ENCODE assay signal across 14 mouse cellular contexts in the genomic region with DNA sequence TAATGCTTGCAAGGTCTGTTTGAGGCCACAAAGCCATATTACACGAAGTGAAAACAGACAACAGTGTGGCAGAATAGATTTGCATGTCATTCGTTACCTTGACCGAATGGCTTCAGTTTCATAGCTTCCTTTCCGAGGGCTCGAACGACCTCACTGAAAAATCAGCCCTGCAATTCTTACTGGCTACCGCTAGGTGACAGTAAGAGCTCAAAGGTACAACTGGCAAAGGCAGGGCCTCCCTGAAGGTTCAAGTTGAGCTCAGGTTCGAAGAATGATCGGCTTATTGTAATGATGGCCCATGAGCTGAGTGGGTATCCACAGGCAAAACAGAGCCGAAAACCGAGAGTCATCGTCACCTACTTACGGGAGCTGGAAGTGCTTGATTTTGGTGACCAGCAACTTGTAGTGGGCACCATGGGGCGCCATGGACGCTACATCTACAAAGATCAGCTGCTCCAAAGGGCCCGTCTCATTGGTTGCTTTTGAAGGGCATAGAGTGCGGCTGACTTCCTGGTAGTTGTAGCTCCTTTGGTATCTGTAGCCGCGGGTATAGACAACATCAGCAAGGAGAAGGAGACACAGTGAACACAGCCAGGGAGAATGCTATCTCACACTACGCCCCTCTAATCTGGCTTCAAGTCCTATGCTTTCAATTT. TPM values are rescaled to one million over a fixed set of nuclear protein-coding genes. Genes with fewer than 3 reads are reported as not detected.
DNase-seq lines count a peak whose midpoint lies in the region; ATAC-seq and TF ChIP-seq lines count a peak whose summit lies in the region.
"Had no signal": no experiment of that assay in that cellular context is flagged by ENCODE, and none has a peak within 500 bp of the region (broad histone marks: within the 10 kb centered on the region; RNA-seq: fewer than 3 reads in every experiment).

No protein-coding gene starts in this region.

- no peaks in the 10 kb centered on the region for H3K9me3 ChIP-seq in kidney, embryonic 14.5 days (ENCODE audit: control insufficient read depth, low read length)
- no peaks in the 10 kb centered on the region for H3K9me3 ChIP-seq in forebrain, embryonic 12.5 days
- no peaks in the 10 kb centered on the region for H3K9me3 ChIP-seq in forebrain, embryonic 16.5 days (ENCODE audit: control insufficient read depth, low read length)
- H3K9me3 ChIP-seq: embryonic facial prominence, embryonic 12.5 days; limb, embryonic 10.5 days had no signal

- TF ChIP-seq POLR2A in kidney, adult 2 months (IDR thresholded peaks at IDR 0.05; ENCODE audit: low read depth, low read length), result no peak

- ATAC-seq in kidney, embryonic 14.5 days (ENCODE audit: low FRiP score, low TSS enrichment), result no peak
- no peak for ATAC-seq in Patski
- no peak for ATAC-seq in forebrain, embryonic 12.5 days (ENCODE audit: low FRiP score)
- ATAC-seq in forebrain, embryonic 16.5 days, result no peak

- H3K4me3 ChIP-seq in kidney, adult 2 months (ENCODE audit: insufficient read depth, low read depth, low read length), result no peak overlapping the region
- no peak overlapping the region for H3K4me3 ChIP-seq in kidney, embryonic 14.5 days (ENCODE audit: low read length)
- H3K4me3 ChIP-seq in forebrain, embryonic 12.5 days (replicated peaks), result no peak overlapping the region
- no peak overlapping the region for H3K4me3 ChIP-seq in forebrain, embryonic 16.5 days (replicated peaks; ENCODE audit: low read length)
- H3K4me3 ChIP-seq: embryonic facial prominence, embryonic 12.5 days; limb, embryonic 10.5 days had no signal

- no peaks in the 10 kb centered on the region for H3K27me3 ChIP-seq in kidney, adult 2 months (replicated peaks; ENCODE audit: control insufficient read depth, insufficient read depth, low read length)
- H3K27me3 ChIP-seq in kidney, embryonic 14.5 days (ENCODE audit: control insufficient read depth, insufficient read depth, low read length), result no peaks in the 10 kb centered on the region
- H3K27me3 ChIP-seq in Patski, result peaks cover 6% of the 10 kb centered on the region
- no peaks in the 10 kb centered on the region for H3K27me3 ChIP-seq in forebrain, embryonic 12.5 days
- no peaks in the 10 kb centered on the region for H3K27me3 ChIP-seq in forebrain, embryonic 16.5 days (replicated peaks; ENCODE audit: control insufficient read depth, insufficient read depth, low read length)
- H3K27me3 ChIP-seq: embryonic facial prominence, embryonic 12.5 days had no signal

- in situ Hi-C loops in Patski (cut with MboI; ENCODE audit: low pct_unique_long_range_greater_than_20kb), result no loop called here

- H3K9ac ChIP-seq in kidney, embryonic 14.5 days (ENCODE audit: low read depth, low read length), result no peak overlapping the region
- no peak overlapping the region for H3K9ac ChIP-seq in forebrain, embryonic 12.5 days
- H3K9ac ChIP-seq in forebrain, embryonic 16.5 days (replicated peaks; ENCODE audit: low read depth, low read length), result no peak overlapping the region
- H3K9ac ChIP-seq: embryonic facial prominence, embryonic 12.5 days had no signal

- 84% methylated on average over 20 of the region's 20 CpGs for WGBS in kidney, adult 2 months
- 84% methylated on average over 20 of the region's 20 CpGs for WGBS in kidney, embryonic 14.5 days
- 81% methylated on average over 20 of the region's 20 CpGs for WGBS in forebrain, embryonic 12.5 days
- WGBS in forebrain, embryonic 16.5 days, result 85% methylated on average over 20 of the region's 20 CpGs

- H3K4me1 ChIP-seq in kidney, adult 2 months (ENCODE audit: control insufficient read depth, insufficient read depth, low read length), result no peaks in the 10 kb centered on the region
- no peaks in the 10 kb centered on the region for H3K4me1 ChIP-seq in kidney, embryonic 14.5 days (ENCODE audit: control insufficient read depth, insufficient read depth, low read length)
- H3K4me1 ChIP-seq in forebrain, embryonic 12.5 days, result peaks cover 6% of the 10 kb centered on the region; the same call in 1 of the 2 replicates
- 0 out of 2 replicates have a peak, but pooled peaks cover 3% of the 10 kb centered on the region for H3K4me1 ChIP-seq in forebrain, embryonic 16.5 days (replicated peaks; ENCODE audit: control insufficient read depth, insufficient read depth, low read length)
- H3K4me1 ChIP-seq: embryonic facial prominence, embryonic 12.5 days; limb, embryonic 10.5 days had no signal

- POLR2A ChIA-PET in Patski (lab: Charles Lee), result no interaction called here

- H3K27ac ChIP-seq in kidney, adult 2 months (ENCODE audit: insufficient read depth, low read depth, low read length), result no peak overlapping the region
- no peak overlapping the region for H3K27ac ChIP-seq in kidney, embryonic 14.5 days (ENCODE audit: low read depth, low read length)
- H3K27ac ChIP-seq in forebrain, embryonic 12.5 days, result no peak overlapping the region
- H3K27ac ChIP-seq in forebrain, embryonic 16.5 days (ENCODE audit: low read length), result no peak overlapping the region
- H3K27ac ChIP-seq: embryonic facial prominence, embryonic 12.5 days; limb, embryonic 10.5 days had no signal

- DNase-seq in kidney, adult 2 months, result no peak
- DNase-seq in CD4-positive helper T cell, adult 2 months (ENCODE audit: low read depth, low spot score), result peak; percentile 48
- no peak for DNase-seq in Patski (ENCODE audit: low read depth, low spot score)
- DNase-seq in lung, postnatal 25 days (ENCODE audit: low spot score), result peak; percentile 15
- DNase-seq in left cerebral cortex, postnatal 36 days (ENCODE audit: low spot score in 2 of 2), result no peak
- DNase-seq: gastrocnemius, postnatal 36 days; kidney, adult 11 months; midbrain, embryonic 14.5 days; retina, postnatal 1 day had no signal

- TF ChIP-seq CTCF in kidney, adult 2 months (conservative IDR thresholded peaks at IDR 0.05; ENCODE audit: insufficient read depth, insufficient read length, low read depth, low read length), result peak; percentile 54
- TF ChIP-seq CTCF in Patski (IDR thresholded peaks at IDR 0.05), result peak; percentile 58

- no peaks in the 10 kb centered on the region for H3K36me3 ChIP-seq in kidney, adult 2 months (ENCODE audit: control insufficient read depth, insufficient read depth, low read length)
- H3K36me3 ChIP-seq in kidney, embryonic 14.5 days (ENCODE audit: control insufficient read depth, insufficient read depth, low read length), result no peaks in the 10 kb centered on the region
- H3K36me3 ChIP-seq in forebrain, embryonic 12.5 days (replicated peaks), result no peaks in the 10 kb centered on the region
- no peaks in the 10 kb centered on the region for H3K36me3 ChIP-seq in forebrain, embryonic 16.5 days (ENCODE audit: control insufficient read depth, insufficient read depth)
- H3K36me3 ChIP-seq: embryonic facial prominence, embryonic 12.5 days; limb, embryonic 10.5 days had no signal

- CTCF ChIA-PET in Patski (lab: Charles Lee), result interaction anchor here (1.1 to 1.3 kb wide), 2 partner anchors 11 to 12 kb away, joined by 3 read pairs; no protein-coding TSS in a partner anchor

- H3K4me2 ChIP-seq in kidney, embryonic 14.5 days (replicated peaks; ENCODE audit: low read depth, low read length), result no peak overlapping the region
- no peak overlapping the region for H3K4me2 ChIP-seq in forebrain, embryonic 12.5 days
- no peak overlapping the region for H3K4me2 ChIP-seq in forebrain, embryonic 16.5 days (ENCODE audit: low read length)
- H3K4me2 ChIP-seq: embryonic facial prominence, embryonic 12.5 days had no signal

- intact Hi-C loops in left cerebral cortex, postnatal 36 days (cut with DNase I), result loop anchor here (5.0 kb wide), 1 partner anchor 48 kb away; a partner anchor contains a TSS

RNA-seq across cellular contexts. Expression of a gene that starts 33.4 kb away (rescaled TPM):
- 0.53 and 1.6 TPM in 2 replicates for polyA plus RNA-seq in kidney, adult 2 months (2012; rRNA removed)
- polyA plus RNA-seq in kidney, embryonic 14.5 days (2014; fragmentation: Nextera tagmentation; extraction: Ambion mirVana), result 0.57 and 0.89 TPM in 2 replicates
- not detected for polyA plus RNA-seq in Patski (2021)
- polyA plus RNA-seq in forebrain, embryonic 12.5 days (2016; fragmentation: Nextera tagmentation; extraction: Ambion mirVana), result 0.14 and 0.23 TPM in 2 replicates
- total RNA-seq in left cerebral cortex, postnatal 36 days (2021), result 10 to 100 TPM; 49.8 to 53.8 TPM
- polyA plus RNA-seq in forebrain, embryonic 16.5 days (2015; fragmentation: Nextera tagmentation; extraction: Ambion mirVana), result 5.3 and 7.1 TPM in 2 replicates
- polyA plus RNA-seq: limb, embryonic 10.5 days had no signal

RNA-seq across cellular contexts. Expression of a gene that starts 47.4 kb away (rescaled TPM):
- 5.4 and 6.9 TPM in 2 replicates for polyA plus RNA-seq in kidney, adult 2 months (2012; rRNA removed)
- polyA plus RNA-seq in kidney, embryonic 14.5 days (2014; fragmentation: Nextera tagmentation; extraction: Ambion mirVana), result 18.3 and 34.2 TPM in 2 replicates
- polyA plus RNA-seq in Patski (2021), result 22.2 TPM
- 36.6 and 37.8 TPM in 2 replicates for polyA plus RNA-seq in forebrain, embryonic 12.5 days (2016; fragmentation: Nextera tagmentation; extraction: Ambion mirVana)
- 10 to 100 TPM; 15.7 to 21.0 TPM for total RNA-seq in left cerebral cortex, postnatal 36 days (2021)
- 19.8 and 25.2 TPM in 2 replicates for polyA plus RNA-seq in forebrain, embryonic 16.5 days (2015; fragmentation: Nextera tagmentation; extraction: Ambion mirVana)

Comparison
In these comparisons a context has a peak if more than half of its experiments do, and no peak if none do; other contexts are left out.
1. DNase-seq: peak in CD4-positive helper T cell, adult 2 months (single experiment) and lung, postnatal 25 days (single experiment); none in kidney, adult 2 months (single experiment), Patski (single experiment) and left cerebral cortex, postnatal 36 days (0 of 2).